Mouse (Mus musculus) hindbrain, embryonic 12.5 days (tissue): Measurements from ENCODE around the gene Usp19. TPM values are rescaled to one million over a fixed set of nuclear protein-coding genes. Genes with fewer than 3 reads are reported as not detected.

Experiments
- ATAC-seq: fragments of 200-750 bp; cut with Nextera tagmentation; 2 replicates; pipeline ENCODE4 v1.8.0; 2017; ENCODE audit warnings: moderate TSS enrichment; ENCODE audit not compliant: low FRiP score
- H3K27ac ChIP-seq: fragments of 300-500 bp; sonication (generic); 2 replicates; pipeline ENCODE4 v1.5.1; 2016; ENCODE audit warnings: mild to moderate bottlenecking
- H3K27me3 ChIP-seq: fragments of 300-500 bp; sonication (generic); 2 replicates; pipeline ENCODE4 v1.6.1; 2016; ENCODE audit warnings: mild to moderate bottlenecking
- H3K36me3 ChIP-seq: fragments of 300-500 bp; sonication (generic); 2 replicates; pipeline ENCODE4 v1.6.1; 2016; ENCODE audit warnings: mild to moderate bottlenecking
- H3K4me1 ChIP-seq: fragments of 300-500 bp; sonication (generic); 2 replicates; pipeline ENCODE4 v1.6.1; 2016
- H3K4me2 ChIP-seq: fragments of 300-500 bp; sonication (generic); replicated peaks from 2 replicates; pipeline ENCODE4 v1.6.1; 2016; ENCODE audit warnings: mild to moderate bottlenecking
- H3K4me3 ChIP-seq: fragments of 300-500 bp; sonication (generic); 2 replicates; pipeline ENCODE4 v1.5.1; 2016; ENCODE audit warnings: mild to moderate bottlenecking
- H3K9ac ChIP-seq: fragments of 300-500 bp; sonication (generic); 2 replicates; pipeline ENCODE4 v1.6.1; 2016; ENCODE audit warnings: mild to moderate bottlenecking, moderate library complexity
- H3K9me3 ChIP-seq: fragments of 300-500 bp; sonication (generic); replicated peaks from 2 replicates; pipeline ENCODE4 v1.6.1; 2016; ENCODE audit warnings: mild to moderate bottlenecking
- WGBS: fragments of 180-500 bp; shearing (Covaris S2); methylation state at CpG from one replicate; pipeline ENCODE4 v1.1.7; 2016; 5-methylcytosine and 5-hydroxymethylcytosine counted together
- polyA plus RNA-seq: library from polyadenylated mRNA; unstranded; fragments of >200 nt; fragmentation: Nextera tagmentation; extraction: Ambion mirVana; gene quantifications from 2 replicates; pipeline ENCODE4 v1.2.1, GENCODE M21; 2016

The Usp19 gene
- polyA plus RNA-seq, 1 experiment from 2014 or later, result 112 TPM

DNA sequence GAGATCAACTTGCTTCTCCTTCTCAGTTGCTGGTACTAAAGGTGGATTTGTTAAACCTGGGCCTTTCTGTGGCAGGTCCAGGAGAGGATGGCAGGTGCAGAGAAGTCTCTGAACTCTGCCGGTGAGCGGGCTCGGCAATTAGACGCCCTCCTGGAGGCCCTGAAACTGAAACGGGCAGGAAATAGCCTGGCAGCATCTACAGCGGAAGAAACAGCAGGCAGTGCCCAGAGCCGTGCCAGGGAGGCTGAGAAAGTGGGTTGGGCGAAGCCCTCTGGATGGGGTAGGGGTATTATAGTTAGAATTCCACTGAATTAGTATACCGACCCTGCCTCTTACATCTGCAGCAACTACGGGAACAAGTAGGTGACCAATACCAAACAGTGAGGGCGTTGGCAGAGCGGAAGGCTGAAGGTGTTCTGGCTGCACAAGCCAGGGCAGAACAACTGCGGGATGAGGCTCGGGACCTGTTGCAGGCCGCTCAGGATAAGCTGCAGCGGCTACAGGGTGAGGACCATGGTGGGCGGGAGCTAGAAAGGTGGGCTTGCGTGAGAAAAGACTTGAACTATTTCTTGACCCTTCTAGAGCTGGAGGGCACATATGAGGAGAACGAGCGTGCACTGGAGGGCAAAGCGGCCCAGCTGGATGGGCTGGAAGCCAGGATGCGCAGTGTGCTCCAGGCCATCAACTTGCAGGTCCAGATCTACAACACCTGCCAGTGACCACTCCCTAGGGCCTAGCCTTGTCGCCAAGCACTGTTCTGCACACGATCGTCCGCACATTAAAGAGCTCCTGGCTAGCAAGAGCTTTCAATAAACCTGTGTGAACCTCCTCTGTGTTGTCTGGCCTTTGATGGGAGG, 472 bp upstream of the Usp19 start:
- peak overlapping the region; percentile 95 for H3K27ac ChIP-seq
- H3K4me1 ChIP-seq, result peaks cover 25% of the 10 kb centered on the region
- H3K36me3 ChIP-seq, result peaks cover 65% of the 10 kb centered on the region
- H3K4me3 ChIP-seq, result peak overlapping the region; percentile 97
- H3K4me2 ChIP-seq, result peak overlapping the region; percentile 91
- peak overlapping the region; percentile 97 for H3K9ac ChIP-seq
- no peaks in the 10 kb centered on the region for H3K27me3 ChIP-seq
- H3K9me3 ChIP-seq, result no peaks in the 10 kb centered on the region
- ATAC-seq, result peak; percentile 73; the same call in 1 of the 2 replicates
- WGBS, result 68% methylated on average over 26 of the region's 26 CpGs

DNA sequence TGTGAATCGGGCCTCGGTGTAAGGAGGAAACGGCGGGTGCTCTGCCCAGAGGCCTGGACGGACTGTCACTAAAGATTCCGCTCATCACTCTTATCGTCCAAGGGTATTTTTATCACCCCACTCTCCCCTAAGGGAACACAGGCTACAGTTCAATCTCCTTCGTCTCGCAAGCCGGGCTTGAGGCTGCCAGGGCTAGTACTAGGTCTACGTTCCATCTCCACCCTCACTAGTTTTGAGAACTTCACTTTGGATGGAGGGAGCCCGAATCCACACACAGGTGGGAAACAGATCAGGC, 831 bp downstream of the Usp19 start:
- peak overlapping the region; percentile 97 for H3K4me3 ChIP-seq
- H3K4me2 ChIP-seq, result peak overlapping the region; percentile 91
- WGBS, result 13% methylated on average over 12 of the region's 12 CpGs
- ATAC-seq, result no peak
- no peaks in the 10 kb centered on the region for H3K27me3 ChIP-seq
- peak overlapping the region; percentile 95 for H3K27ac ChIP-seq
- peaks cover 65% of the 10 kb centered on the region for H3K36me3 ChIP-seq
- H3K9ac ChIP-seq, result peak overlapping the region; percentile 97
- H3K4me1 ChIP-seq, result peaks cover 25% of the 10 kb centered on the region
- no peaks in the 10 kb centered on the region for H3K9me3 ChIP-seq

DNA sequence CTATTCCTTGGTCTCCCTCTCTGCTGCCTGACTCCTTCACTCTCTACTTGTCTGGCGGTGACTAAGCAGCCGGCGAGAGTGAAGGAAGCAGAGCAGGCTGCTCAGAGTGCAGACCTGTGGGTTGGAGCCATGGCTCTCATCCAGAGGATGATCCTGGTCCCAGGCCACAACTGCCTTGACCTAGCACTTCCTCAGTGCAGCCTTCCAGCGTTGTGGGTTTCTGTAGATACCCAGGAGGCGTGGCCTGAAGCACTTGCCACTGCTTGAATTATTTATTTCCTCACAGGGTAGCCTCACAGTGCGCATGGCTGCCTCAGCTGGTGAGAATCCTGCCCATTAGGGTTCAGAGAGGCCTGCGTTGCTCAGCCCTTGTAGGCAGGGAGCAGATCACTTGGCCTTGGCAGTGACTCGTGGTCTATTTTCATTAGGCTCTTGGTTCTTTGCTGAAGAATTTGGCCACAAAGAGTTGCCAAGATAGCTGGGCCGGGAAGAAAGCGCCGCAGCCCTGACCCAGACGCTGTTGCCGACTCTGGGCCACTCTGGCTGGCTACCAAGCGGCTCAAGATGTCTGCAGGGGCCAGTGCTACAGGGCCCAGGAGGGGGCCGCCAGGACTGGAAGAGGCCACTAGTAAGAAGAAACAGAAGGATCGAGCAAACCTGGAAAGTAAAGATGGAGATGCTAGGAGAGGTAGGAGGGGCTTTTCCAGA, 1.8 kb downstream of the Usp19 start:
- Histone ChIP-seq H3K4me2 (peak overlapping the region; percentile 91), H3K4me3 (peak overlapping the region; percentile 97), H3K27ac (no peak overlapping the region), H3K4me1 (peaks cover 25% of the 10 kb centered on the region), H3K27me3 (no peaks in the 10 kb centered on the region), H3K36me3 (peaks cover 65% of the 10 kb centered on the region), H3K9ac (peak overlapping the region; percentile 97), H3K9me3 (no peaks in the 10 kb centered on the region)
- 88% methylated on average over 16 of the region's 16 CpGs for WGBS
- no peak for ATAC-seq

DNA sequence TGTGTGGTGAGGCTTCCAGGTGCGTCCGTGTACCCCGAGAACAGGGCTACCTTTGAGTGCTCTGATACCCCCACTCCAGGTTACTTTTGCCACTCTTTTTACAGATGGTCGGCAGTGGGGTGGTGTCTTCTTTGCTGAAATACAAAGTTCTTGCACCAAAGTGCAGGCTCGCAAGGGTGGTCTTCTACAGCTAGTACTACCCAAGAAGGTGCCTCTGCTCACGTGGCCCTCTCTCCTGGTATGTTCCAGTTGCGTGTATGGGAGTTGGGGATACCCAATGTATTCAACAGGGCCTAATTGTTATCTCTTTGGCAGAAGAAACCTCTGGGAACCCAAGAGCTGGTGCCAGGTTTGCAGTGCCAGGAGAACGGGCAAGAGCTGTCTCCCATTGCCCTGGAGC, 2.8 kb downstream of the Usp19 start:
- no peak overlapping the region for H3K27ac ChIP-seq
- no peaks in the 10 kb centered on the region for H3K27me3 ChIP-seq
- peaks cover 25% of the 10 kb centered on the region for H3K4me1 ChIP-seq
- no peak overlapping the region for H3K9ac ChIP-seq
- H3K4me3 ChIP-seq, result no peak overlapping the region
- WGBS, result 97% methylated on average over 8 of the region's 8 CpGs
- ATAC-seq, result no peak
- no peak overlapping the region for H3K4me2 ChIP-seq
- no peaks in the 10 kb centered on the region for H3K9me3 ChIP-seq
- H3K36me3 ChIP-seq, result peaks cover 68% of the 10 kb centered on the region

DNA sequence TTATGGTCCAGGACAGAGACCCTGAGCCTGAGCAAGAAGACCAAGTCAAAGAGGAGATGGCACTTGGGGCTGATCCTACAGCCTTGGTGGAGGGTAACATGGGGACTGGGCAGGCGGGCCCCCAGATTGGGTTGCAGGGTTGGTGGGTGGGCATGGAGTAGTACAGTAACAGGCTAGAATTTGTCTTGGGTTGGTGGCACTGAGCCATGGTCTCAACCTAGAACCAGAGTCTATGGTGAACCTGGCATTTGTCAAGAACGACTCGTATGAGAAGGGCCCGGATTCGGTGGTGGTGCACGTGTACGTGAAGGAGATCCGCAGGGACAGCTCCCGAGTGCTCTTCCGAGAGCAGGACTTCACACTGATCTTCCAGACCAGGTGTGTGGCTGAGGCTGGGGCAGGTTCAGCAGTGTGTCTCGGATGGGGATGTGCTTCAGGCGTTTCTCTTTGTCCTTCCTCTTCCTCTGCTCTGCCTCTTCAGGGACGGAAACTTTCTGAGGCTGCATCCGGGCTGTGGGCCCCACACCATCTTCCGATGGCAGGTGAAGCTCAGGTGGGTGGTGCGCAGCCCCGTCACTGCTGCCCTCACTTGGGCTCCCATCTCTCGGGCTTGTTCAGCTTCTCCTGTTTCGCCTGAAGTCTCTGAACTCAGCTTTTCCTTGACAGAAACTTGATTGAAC, 3.9 kb downstream of the Usp19 start:
- Histone ChIP-seq H3K9ac (no peak overlapping the region), H3K4me1 (peaks cover 25% of the 10 kb centered on the region), H3K27ac (no peak overlapping the region), H3K36me3 (peaks cover 69% of the 10 kb centered on the region), H3K9me3 (no peaks in the 10 kb centered on the region), H3K27me3 (no peaks in the 10 kb centered on the region), H3K4me3 (no peak overlapping the region), H3K4me2 (no peak overlapping the region)
- 95% methylated on average over 19 of the region's 19 CpGs for WGBS
- ATAC-seq, result no peak

DNA sequence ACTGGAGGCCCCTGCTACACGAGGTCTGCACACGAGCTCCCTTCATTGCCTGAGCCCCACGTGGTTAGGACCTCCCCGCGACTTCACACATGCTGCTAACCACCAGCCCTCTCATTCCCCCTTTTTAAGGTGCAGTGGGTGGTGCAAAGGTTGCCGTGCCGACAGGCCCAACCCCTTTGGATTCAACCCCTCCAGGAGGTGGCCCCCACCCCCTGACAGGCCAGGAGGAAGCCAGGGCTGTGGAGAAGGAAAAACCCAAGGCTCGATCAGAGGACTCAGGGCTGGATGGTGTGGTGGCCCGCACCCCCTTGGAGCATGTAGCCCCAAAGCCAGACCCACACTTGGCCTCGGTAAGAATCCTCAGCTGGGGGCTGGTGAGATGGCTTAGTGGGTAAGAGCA, 4.5 kb downstream of the Usp19 start:
- H3K9ac ChIP-seq, result no peak overlapping the region

DNA sequence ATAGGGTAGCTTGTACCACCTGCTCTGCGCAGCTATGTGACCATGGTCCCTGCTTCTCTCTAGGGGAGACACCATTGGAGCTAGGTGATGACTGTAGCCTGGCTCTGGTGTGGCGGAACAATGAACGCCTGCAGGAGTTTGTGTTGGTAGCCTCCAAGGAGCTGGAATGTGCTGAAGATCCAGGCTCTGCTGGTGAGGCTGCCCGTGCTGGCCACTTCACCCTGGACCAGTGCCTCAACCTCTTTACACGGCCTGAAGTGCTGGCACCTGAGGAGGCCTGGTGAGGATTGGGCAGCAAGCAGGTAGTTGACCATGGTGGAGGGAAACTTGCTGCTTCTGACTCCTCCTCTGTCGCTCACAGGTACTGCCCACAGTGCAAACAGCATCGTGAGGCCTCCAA, 8.8 kb downstream of the Usp19 start:
- Histone ChIP-seq H3K27ac (no peak overlapping the region), H3K27me3 (no peaks in the 10 kb centered on the region), H3K4me3 (no peak overlapping the region), H3K9me3 (no peaks in the 10 kb centered on the region), H3K4me2 (no peak overlapping the region), H3K9ac (no peak overlapping the region), H3K36me3 (peaks cover 94% of the 10 kb centered on the region), H3K4me1 (no peaks in the 10 kb centered on the region)
- ATAC-seq, result no peak
- WGBS, result 93% methylated on average over 7 of the region's 7 CpGs

More for the DNA sequence above, 4.5 kb downstream of the Usp19 start:
- Histone ChIP-seq H3K27me3 (no peaks in the 10 kb centered on the region), H3K36me3 (peaks cover 75% of the 10 kb centered on the region), H3K4me3 (no peak overlapping the region), H3K4me1 (peaks cover 20% of the 10 kb centered on the region), H3K4me2 (no peak overlapping the region), H3K9me3 (no peaks in the 10 kb centered on the region), H3K27ac (no peak overlapping the region)
- ATAC-seq, result no peak
- 89% methylated on average over 10 of the region's 10 CpGs for WGBS

DNA sequence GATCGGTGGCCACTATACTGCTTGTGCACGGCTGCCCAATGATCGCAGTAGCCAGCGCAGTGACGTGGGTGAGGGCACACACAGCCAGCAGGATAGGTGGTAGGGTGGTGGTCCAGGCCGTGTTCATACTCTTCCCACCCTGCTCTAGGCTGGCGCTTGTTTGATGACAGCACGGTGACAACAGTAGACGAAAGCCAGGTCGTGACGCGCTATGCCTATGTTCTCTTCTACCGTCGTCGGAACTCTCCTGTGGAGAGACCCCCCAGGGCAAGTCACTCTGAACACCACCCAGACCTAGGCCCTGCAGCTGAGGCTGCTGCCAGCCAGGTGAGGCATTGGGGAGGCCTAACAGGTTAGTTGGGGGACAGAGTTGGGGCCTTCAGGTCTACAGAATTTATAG, 9.5 kb downstream of the Usp19 start:
- peaks cover 87% of the 10 kb centered on the region for H3K36me3 ChIP-seq
- H3K4me1 ChIP-seq, result no peaks in the 10 kb centered on the region
- H3K4me2 ChIP-seq, result no peak overlapping the region
- H3K4me3 ChIP-seq, result no peak overlapping the region
- H3K27me3 ChIP-seq, result no peaks in the 10 kb centered on the region
- H3K9ac ChIP-seq, result no peak overlapping the region; the same call in 1 of the 2 replicates
- 96% methylated on average over 15 of the region's 15 CpGs for WGBS
- ATAC-seq, result no peak
- H3K27ac ChIP-seq, result no peak overlapping the region
- no peaks in the 10 kb centered on the region for H3K9me3 ChIP-seq

DNA sequence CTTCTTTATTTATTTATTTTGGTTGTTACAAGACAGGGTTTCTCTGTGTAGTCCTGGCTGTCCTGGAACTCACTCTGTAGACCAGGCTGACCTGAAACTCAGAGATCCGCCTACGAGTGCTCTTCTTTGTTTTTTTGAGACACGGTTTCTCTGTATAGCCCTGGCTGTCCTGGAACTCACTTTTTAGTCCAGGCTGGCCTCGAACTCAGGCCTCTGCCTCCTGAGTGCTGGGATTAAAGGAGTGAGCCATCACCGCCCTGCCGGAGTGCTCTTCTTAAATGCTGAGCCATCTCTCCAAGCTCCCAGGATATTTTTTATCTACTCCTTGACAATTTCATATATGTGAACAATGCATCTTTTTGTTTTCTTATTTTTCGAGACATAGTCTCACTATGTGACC, 16.5 kb downstream of the Usp19 start:
- Histone ChIP-seq H3K4me3 (peak overlapping the region; percentile 69; the same call in 1 of the 2 replicates), H3K27me3 (no peaks in the 10 kb centered on the region), H3K9me3 (no peaks in the 10 kb centered on the region), H3K27ac (no peak overlapping the region), H3K9ac (no peak overlapping the region), H3K4me1 (peaks cover 18% of the 10 kb centered on the region), H3K4me2 (peak overlapping the region; percentile 88), H3K36me3 (peaks cover 41% of the 10 kb centered on the region)
- no peak for ATAC-seq
- 91% methylated on average over 7 of the region's 7 CpGs for WGBS

DNA sequence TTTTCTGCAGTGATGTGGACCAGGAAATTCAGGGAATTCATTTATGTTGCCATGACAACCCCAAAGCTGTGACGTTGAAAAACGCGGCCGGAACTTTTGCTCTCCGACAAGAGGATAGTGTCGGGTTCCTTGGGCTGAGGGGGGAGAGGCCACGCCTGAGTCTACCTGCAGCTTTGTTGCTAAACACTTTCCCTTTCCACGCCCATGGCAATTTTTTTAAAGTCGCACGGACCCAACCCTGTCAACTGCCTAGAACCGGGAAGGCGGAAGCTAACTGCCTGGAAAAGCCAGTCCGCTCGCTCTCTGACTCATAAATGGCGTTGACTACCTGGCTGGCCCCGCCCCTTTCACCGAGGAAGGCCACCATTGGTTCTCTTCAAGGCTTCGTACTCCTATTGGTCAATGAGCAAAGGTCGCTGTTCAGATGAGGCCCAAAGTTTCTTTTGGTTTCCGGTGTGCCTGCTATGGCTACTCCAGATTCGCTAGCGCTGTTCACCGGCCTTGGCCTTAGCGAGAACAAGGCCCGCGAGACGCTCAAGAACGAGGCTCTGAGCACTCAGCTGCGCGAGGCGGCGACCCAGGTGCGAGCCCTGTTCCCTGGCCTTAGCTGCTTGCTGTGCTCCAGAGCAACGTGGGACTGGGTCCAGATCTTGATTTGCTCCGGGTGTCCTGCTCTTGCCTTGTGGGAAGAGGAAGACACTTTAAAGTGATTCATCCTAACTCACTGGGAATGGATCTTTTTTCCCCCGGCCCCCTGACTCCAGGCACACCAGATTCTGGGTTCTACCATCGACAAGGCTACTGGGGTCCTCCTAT, 17.4 kb downstream of the Usp19 start, which contains the start of gene Qars:
Gene Qars, plus strand, starts transcription at position 88 of the 816 bp plus-strand sequence.
- H3K36me3 ChIP-seq, result peaks cover 41% of the 10 kb centered on the region

DNA sequence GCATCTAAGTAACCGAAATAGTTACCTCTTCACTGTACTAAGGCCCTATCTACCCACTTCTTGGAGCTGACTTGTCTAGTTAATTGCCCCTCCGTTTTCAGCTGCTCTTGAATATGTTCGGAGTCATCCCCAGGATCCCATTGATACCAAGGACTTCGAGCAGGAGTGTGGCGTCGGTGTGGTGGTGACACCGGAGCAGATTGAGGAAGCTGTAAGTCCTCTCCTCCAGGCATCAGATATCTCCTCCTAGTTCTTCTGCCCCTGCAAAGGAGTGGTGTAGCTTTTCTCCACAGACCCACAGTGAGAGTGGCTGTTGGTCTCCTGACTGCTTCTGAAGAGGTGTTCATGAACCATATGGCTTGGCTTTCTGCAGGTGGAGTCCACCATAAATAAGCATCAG, 18.4 kb downstream of the Usp19 start:
- WGBS, result 89% methylated on average over 7 of the region's 7 CpGs
- Histone ChIP-seq H3K4me3 (peak overlapping the region; percentile 69), H3K27ac (no peak overlapping the region), H3K4me1 (peaks cover 18% of the 10 kb centered on the region), H3K36me3 (peaks cover 42% of the 10 kb centered on the region), H3K9me3 (no peaks in the 10 kb centered on the region), H3K9ac (peak overlapping the region; percentile 64; the same call in 1 of the 2 replicates), H3K4me2 (peak overlapping the region; percentile 88), H3K27me3 (no peaks in the 10 kb centered on the region)
- no peak for ATAC-seq

More for the DNA sequence above, 17.4 kb downstream of the Usp19 start, which contains the start of gene Qars:
- Histone ChIP-seq H3K9ac (peak within 1 kb of the TSS; percentile 64), H3K27me3 (no peaks in the 10 kb centered on the region), H3K4me3 (peak within 1 kb of the TSS; percentile 69), H3K4me1 (peaks cover 18% of the 10 kb centered on the region), H3K27ac (peak within 1 kb of the TSS; percentile 58; the same call in 1 of the 2 replicates), H3K9me3 (no peaks in the 10 kb centered on the region), H3K4me2 (peak within 1 kb of the TSS; percentile 88)
- ATAC-seq, result peak; percentile 96
- WGBS, result 1% methylated on average over 37 of the region's 37 CpGs
